Mouse (Mus musculus): ENCODE data around the gene Dpp6. TPM values are rescaled to one million over a fixed set of nuclear protein-coding genes. Genes with fewer than 3 reads are reported as not detected.

Gene Dpp6
- polyA plus RNA-seq, 1 experiment from 2014 or later, result 0.76 TPM

DNA sequence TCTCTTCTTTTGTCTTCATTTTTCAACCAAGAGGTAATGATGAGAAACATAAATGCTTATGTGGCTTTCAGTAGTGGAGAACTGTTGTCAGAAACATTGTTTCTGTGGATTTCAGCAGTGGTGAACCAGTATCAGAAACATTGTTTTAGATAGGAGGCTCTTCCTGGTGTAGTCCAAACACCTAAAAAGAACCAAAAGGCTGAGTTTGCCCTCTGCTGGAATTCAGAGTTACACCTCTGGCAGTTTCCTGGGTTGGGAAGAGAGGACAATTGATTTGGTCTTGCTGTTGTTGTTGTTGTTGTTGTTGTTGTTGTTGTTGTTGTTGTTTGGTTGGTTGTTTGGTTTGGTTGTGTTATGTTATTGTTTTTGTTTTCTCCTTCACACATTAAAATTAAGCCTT is 58.4 kb downstream of the Dpp6 start:
- 0 out of 2 replicates have a peak, but pooled peaks have one; percentile 9 for TF ChIP-seq CTCF (IDR thresholded peaks at IDR 0.05; ENCODE audit: low read depth)
- Histone ChIP-seq H3K36me3 (ENCODE audit: control insufficient read depth, insufficient read depth) (no peaks in the 10 kb centered on the region), H3K9me3 (ENCODE audit: control insufficient read depth) (no peaks in the 10 kb centered on the region), H3K4me2 (replicated peaks; ENCODE audit: low read depth) (no peak overlapping the region), H3K4me3 (ENCODE audit: low read depth, low read length) (no peak overlapping the region), H3K27ac (ENCODE audit: low read depth, low read length) (no peak overlapping the region), H3K4me1 (replicated peaks; ENCODE audit: control insufficient read depth, insufficient read depth, low read length) (no peaks in the 10 kb centered on the region), H3K27me3 (replicated peaks; ENCODE audit: control insufficient read depth, insufficient read depth, low read length) (no peaks in the 10 kb centered on the region), H3K9ac (ENCODE audit: low read depth, low read length) (no peak overlapping the region)
- no peak for ATAC-seq

DNA sequence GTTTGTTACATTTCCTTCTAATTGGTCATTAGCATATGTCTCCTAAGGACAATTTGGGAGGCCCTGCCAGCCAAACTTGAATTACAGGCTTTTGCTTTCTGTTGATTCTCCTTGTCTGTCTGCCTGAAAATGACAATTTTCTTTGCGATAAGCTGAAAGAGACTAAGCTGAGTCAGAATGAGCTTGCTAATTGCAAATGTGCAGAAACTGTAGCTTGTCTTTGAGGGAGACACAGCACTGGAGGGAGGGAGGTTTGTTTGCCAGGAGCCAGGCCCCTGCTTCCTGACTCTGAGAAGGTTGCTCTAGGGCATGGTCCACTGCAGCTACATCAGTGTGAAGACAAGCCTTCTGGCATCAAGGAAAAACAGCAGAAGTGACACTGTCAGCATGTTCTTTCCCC is 70.5 kb downstream of the Dpp6 start:
- TF ChIP-seq CTCF (IDR thresholded peaks at IDR 0.05; ENCODE audit: low read depth), result no peak
- 84% methylated on average over 1 of the region's 1 CpGs for WGBS
- H3K4me3 ChIP-seq (ENCODE audit: low read depth, low read length), result no peak overlapping the region
- H3K4me2 ChIP-seq (replicated peaks; ENCODE audit: low read depth), result no peak overlapping the region
- ATAC-seq, result no peak
- no peaks in the 10 kb centered on the region for H3K27me3 ChIP-seq (replicated peaks; ENCODE audit: control insufficient read depth, insufficient read depth, low read length)
- H3K9ac ChIP-seq (ENCODE audit: low read depth, low read length), result no peak overlapping the region
- no peaks in the 10 kb centered on the region for H3K4me1 ChIP-seq (replicated peaks; ENCODE audit: control insufficient read depth, insufficient read depth, low read length)
- no peak overlapping the region for H3K27ac ChIP-seq (ENCODE audit: low read depth, low read length)
- no peaks in the 10 kb centered on the region for H3K9me3 ChIP-seq (ENCODE audit: control insufficient read depth)
- no peaks in the 10 kb centered on the region for H3K36me3 ChIP-seq (ENCODE audit: control insufficient read depth, insufficient read depth)

DNA sequence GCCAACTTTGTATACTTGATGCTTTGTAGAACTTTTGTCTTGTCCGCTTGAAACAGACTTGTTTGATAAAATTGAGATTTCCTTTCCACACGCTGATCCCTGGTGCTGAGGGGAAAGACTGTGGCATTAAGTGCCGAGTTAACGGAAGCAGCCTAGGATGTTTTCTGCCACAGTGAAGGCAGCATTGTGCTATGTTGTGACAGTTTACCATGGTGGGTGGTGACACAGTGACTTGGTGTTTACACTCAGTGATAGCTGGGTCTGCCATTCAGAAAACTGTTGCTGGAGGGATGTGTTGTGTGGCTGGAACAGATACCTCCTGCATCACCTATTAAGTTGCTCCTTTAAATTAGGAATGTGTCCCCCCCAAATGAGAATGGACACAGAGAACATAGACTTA is 71.1 kb downstream of the Dpp6 start:
- H3K4me3 ChIP-seq (ENCODE audit: low read depth, low read length), result no peak overlapping the region
- no peak for ATAC-seq
- H3K27ac ChIP-seq (ENCODE audit: low read depth, low read length), result no peak overlapping the region
- H3K4me1 ChIP-seq (replicated peaks; ENCODE audit: control insufficient read depth, insufficient read depth, low read length), result no peaks in the 10 kb centered on the region
- no peak overlapping the region for H3K4me2 ChIP-seq (replicated peaks; ENCODE audit: low read depth)
- H3K9ac ChIP-seq (ENCODE audit: low read depth, low read length), result no peak overlapping the region
- H3K27me3 ChIP-seq (replicated peaks; ENCODE audit: control insufficient read depth, insufficient read depth, low read length), result no peaks in the 10 kb centered on the region
- WGBS, result 83% methylated on average over 4 of the region's 4 CpGs
- no peaks in the 10 kb centered on the region for H3K9me3 ChIP-seq (ENCODE audit: control insufficient read depth)
- no peaks in the 10 kb centered on the region for H3K36me3 ChIP-seq (ENCODE audit: control insufficient read depth, insufficient read depth)
- TF ChIP-seq CTCF (IDR thresholded peaks at IDR 0.05; ENCODE audit: low read depth), result no peak

DNA sequence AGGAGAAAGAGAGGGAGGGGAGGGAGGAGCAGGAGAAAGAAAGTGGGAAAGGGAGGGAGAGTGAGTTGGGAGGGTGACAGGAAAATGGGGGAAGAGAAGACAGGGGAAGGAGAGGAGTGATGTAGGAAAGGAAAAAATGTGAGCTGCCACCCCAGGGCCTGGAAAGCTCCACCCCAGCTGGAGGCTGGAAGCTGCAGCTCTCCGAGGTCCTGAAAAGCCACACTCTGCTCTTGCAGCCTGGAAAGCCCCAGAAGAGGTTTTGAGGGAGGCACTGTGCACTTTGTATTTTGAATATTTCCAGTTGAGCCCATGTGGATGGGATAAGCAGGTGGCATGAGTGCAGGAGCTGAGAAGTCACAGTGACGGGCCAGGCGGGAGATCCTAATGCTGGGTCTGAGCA is 77.3 kb downstream of the Dpp6 start:
- Histone ChIP-seq H3K9ac (ENCODE audit: low read depth, low read length) (no peak overlapping the region), H3K4me2 (replicated peaks; ENCODE audit: low read depth) (no peak overlapping the region), H3K9me3 (ENCODE audit: control insufficient read depth) (no peaks in the 10 kb centered on the region), H3K27ac (ENCODE audit: low read depth, low read length) (no peak overlapping the region), H3K4me1 (replicated peaks; ENCODE audit: control insufficient read depth, insufficient read depth, low read length) (no peaks in the 10 kb centered on the region), H3K27me3 (replicated peaks; ENCODE audit: control insufficient read depth, insufficient read depth, low read length) (no peaks in the 10 kb centered on the region), H3K4me3 (ENCODE audit: low read depth, low read length) (no peak overlapping the region), H3K36me3 (ENCODE audit: control insufficient read depth, insufficient read depth) (no peaks in the 10 kb centered on the region)
- TF ChIP-seq CTCF (IDR thresholded peaks at IDR 0.05; ENCODE audit: low read depth), result no peak
- no peak for ATAC-seq
- 14% methylated on average over 3 of the region's 3 CpGs for WGBS

DNA sequence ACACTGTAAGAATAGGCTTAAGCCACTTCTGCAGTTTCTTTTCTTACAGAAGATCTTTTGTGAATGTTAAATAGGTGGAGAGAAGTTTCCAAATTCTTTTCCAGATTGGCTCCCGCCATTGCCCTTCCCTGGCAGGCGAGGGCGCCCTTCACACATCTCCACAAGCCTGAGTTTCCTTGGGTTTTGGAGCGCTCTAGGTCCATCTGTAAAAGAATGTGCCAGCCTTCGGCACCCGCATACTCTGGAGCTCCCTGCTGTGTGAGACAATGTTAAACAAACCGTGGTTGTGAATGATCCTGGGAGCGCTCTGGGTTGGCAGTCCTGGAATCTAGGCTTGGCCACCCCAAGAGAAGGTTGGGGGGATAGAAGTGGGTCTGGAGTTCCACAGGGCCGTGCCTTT is 86.8 kb downstream of the Dpp6 start:
- H3K36me3 ChIP-seq (ENCODE audit: control insufficient read depth, insufficient read depth), result no peaks in the 10 kb centered on the region
- no peak overlapping the region for H3K4me2 ChIP-seq (replicated peaks; ENCODE audit: low read depth)
- no peaks in the 10 kb centered on the region for H3K4me1 ChIP-seq (replicated peaks; ENCODE audit: control insufficient read depth, insufficient read depth, low read length)
- no peak overlapping the region for H3K9ac ChIP-seq (ENCODE audit: low read depth, low read length)
- ATAC-seq, result no peak
- H3K4me3 ChIP-seq (ENCODE audit: low read depth, low read length), result no peak overlapping the region
- no peaks in the 10 kb centered on the region for H3K9me3 ChIP-seq (ENCODE audit: control insufficient read depth)
- 12% methylated on average over 9 of the region's 9 CpGs for WGBS
- no peak overlapping the region for H3K27ac ChIP-seq (ENCODE audit: low read depth, low read length)
- no peaks in the 10 kb centered on the region for H3K27me3 ChIP-seq (replicated peaks; ENCODE audit: control insufficient read depth, insufficient read depth, low read length)
- peak; percentile 39; the same call in 1 of the 2 replicates for TF ChIP-seq CTCF (IDR thresholded peaks at IDR 0.05; ENCODE audit: low read depth)

DNA sequence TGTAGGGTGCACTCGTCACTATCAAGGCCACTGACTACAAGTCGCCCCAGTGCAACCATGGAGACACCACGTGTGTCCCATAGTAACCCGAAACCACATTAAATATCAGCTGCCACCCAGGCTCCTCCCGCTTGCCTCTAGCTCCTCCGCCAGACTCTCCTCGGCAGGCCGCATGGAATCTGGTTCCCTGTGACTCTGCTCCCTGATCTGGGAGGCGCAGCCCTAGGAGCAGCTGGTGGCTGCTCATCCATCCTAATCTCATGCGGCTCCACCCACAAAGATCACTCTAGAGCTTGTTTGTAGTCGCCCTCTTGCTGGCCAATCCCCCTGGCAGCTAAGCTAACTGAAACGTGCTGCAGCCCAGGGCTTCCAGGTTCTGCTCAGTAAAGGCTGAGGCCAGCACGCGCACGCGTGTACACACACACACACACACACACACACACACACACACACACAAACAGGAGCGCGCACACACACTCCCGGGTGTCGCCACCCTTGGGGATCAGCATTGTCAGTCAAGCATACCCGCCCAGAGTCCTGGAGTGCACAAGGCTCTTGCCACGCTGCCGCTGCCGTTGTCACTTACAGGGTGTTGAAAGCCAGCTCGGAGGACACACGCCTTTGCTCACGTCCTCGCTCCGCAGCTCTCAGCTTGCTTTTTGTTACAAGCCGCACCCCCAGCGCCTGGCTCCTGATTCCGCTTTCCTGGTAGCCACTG is 87.5 kb downstream of the Dpp6 start:
- Histone ChIP-seq H3K27me3 (replicated peaks; ENCODE audit: control insufficient read depth, insufficient read depth, low read length) (no peaks in the 10 kb centered on the region), H3K9ac (ENCODE audit: low read depth, low read length) (no peak overlapping the region), H3K36me3 (ENCODE audit: control insufficient read depth, insufficient read depth) (no peaks in the 10 kb centered on the region), H3K4me2 (replicated peaks; ENCODE audit: low read depth) (peak overlapping the region; percentile 57), H3K4me1 (replicated peaks; ENCODE audit: control insufficient read depth, insufficient read depth, low read length) (no peaks in the 10 kb centered on the region), H3K27ac (ENCODE audit: low read depth, low read length) (no peak overlapping the region), H3K4me3 (ENCODE audit: low read depth, low read length) (peak overlapping the region; percentile 18), H3K9me3 (ENCODE audit: control insufficient read depth) (no peaks in the 10 kb centered on the region)
- no peak for TF ChIP-seq CTCF (IDR thresholded peaks at IDR 0.05; ENCODE audit: low read depth)
- 3% methylated on average over 32 of the region's 32 CpGs for WGBS
- ATAC-seq, result peak; percentile 31; the same call in 1 of the 2 replicates

Measured in intestine, postnatal 0 days (tissue).